Mouse (Mus musculus) G1E (cell line): Measurements from ENCODE around the gene Xlr5a. TPM values are rescaled to one million over a fixed set of nuclear protein-coding genes. Genes with fewer than 3 reads are reported as not detected.
"Not testable (repeated sequence)": the region's sequence is repeated elsewhere in the genome, so short reads cannot be mapped to it uniquely, and the experiment has no call there.

ENCODE experiments used
- ATAC-seq: 2 replicates; pipeline ENCODE4 v1.8.0; 2016; ENCODE audit warnings: mild to moderate bottlenecking; ENCODE audit not compliant: insufficient number of reproducible peaks, poor library complexity, low FRiP score, severe bottlenecking; ENCODE audit errors: extremely low read depth
- DNase-seq: peaks from one replicate; pipeline ENCODE4 v3.0.0; 2012; ENCODE audit warnings: low spot score
- H3K27me3 ChIP-seq: 2 replicates; pipeline ENCODE4 v1.6.1; 2012; ENCODE audit warnings: mild to moderate bottlenecking, low read length, inconsistent platforms; ENCODE audit not compliant: insufficient read depth
- H3K36me3 ChIP-seq: replicated peaks from 2 replicates; pipeline ENCODE3; 2012; ENCODE audit warnings: mild to moderate bottlenecking, inconsistent platforms
- H3K4me1 ChIP-seq: 2 replicates; pipeline ENCODE4 v1.6.1; 2012; ENCODE audit warnings: low read depth, low read length, inconsistent platforms, mixed read lengths; ENCODE audit not compliant: insufficient read depth
- H3K4me3 ChIP-seq: 2 replicates; pipeline ENCODE4 v1.5.1; 2012; ENCODE audit warnings: low read depth, mild to moderate bottlenecking, inconsistent platforms, low read length, moderate library complexity, mixed read lengths
- H3K9me3 ChIP-seq: replicated peaks from 2 replicates; pipeline ENCODE4 v1.6.1; 2012; ENCODE audit warnings: inconsistent platforms
- CTCF ChIP-seq: IDR thresholded peaks from 2 replicates; pipeline ENCODE4 v1.5.1; 2012; ENCODE audit warnings: low read depth, low read length, inconsistent platforms, mixed read lengths
- GATA1 ChIP-seq: IDR thresholded peaks from 2 replicates; pipeline ENCODE4 v1.6.1; 2012; ENCODE audit warnings: borderline replicate concordance, low read length, inconsistent platforms, mixed read lengths
- GATA2 ChIP-seq: IDR thresholded peaks from 2 replicates; pipeline ENCODE4 v1.6.1; 2012; ENCODE audit warnings: low read depth, low read length, inconsistent platforms, borderline replicate concordance
- POLR2AphosphoS5 ChIP-seq: IDR thresholded peaks from 2 replicates; pipeline ENCODE4 v1.6.1; 2012; ENCODE audit warnings: low read depth, low read length, inconsistent platforms; ENCODE audit not compliant: insufficient replicate concordance
- TAL1 ChIP-seq: conservative IDR thresholded peaks from 2 replicates; pipeline ENCODE4 v1.6.1; 2012; ENCODE audit warnings: low read depth, low read length, inconsistent platforms, mixed read lengths
- polyA plus RNA-seq: library from polyadenylated mRNA; stranded (reverse); fragments of >175 nt; gene quantifications from 2 replicates; pipeline ENCODE4 v1.2.3, GENCODE M21; 2012
- total RNA-seq, 2 experiments: library from RNA; stranded (forward) in 1 of 2; stranded (reverse) in 1 of 2; fragments of 200-1000 nt in 1 of 2; fragments of >200 nt in 1 of 2; fragmentation: Nextera tagmentation in 1 of 2; gene quantifications; 2 replicates each; pipeline ENCODE4 v1.2.3; 2014 to 2017

Gene Xlr5a
- total RNA-seq (2014; fragmentation: Nextera tagmentation) = not detected in 2 replicates
- not detected in 2 replicates for total RNA-seq (2017)
- not detected in 2 replicates for polyA plus RNA-seq

DNA sequence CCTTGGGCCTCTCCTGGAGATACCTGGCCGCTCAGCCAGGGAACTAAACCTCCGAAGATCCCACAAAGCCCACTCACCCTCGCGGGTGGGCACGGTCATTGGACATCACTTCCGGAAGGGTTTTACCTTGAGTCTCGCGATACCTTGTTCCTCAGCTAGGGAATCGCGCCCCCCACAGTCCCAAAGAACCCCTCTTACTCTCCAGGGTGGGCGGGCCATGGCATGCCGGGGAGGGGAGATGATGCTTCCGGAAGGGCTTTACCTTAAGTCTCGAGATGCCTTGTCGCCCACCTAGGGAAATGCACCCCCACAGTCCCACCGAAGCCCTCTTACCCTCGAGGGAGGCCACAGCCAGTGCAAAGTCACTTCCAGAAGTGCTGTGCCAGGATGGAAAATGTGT, at the start of gene Xlr5a, which contains the start of gene Xlr5c:
Gene Xlr5a, minus strand, starts transcription at position 101 of the 400 bp plus-strand sequence.
Gene Xlr5c, minus strand, starts transcription at position 101 of the 400 bp plus-strand sequence.
- H3K4me3 ChIP-seq, H3K9me3 ChIP-seq, DNase-seq, H3K4me1 ChIP-seq, H3K27me3 ChIP-seq, ATAC-seq, H3K36me3 ChIP-seq: not testable (repeated sequence)

- H3K4me1 ChIP-seq = peaks cover 25% of the 10 kb centered on the region
- H3K27me3 ChIP-seq = no peaks in the 10 kb centered on the region
- H3K4me3 ChIP-seq = peak within 1 kb of the TSS; percentile 80
- ATAC-seq (peak; percentile 73), DNase-seq (peak; percentile 62)
- H3K36me3 ChIP-seq = peaks cover 17% of the 10 kb centered on the region
- no peaks in the 10 kb centered on the region for H3K9me3 ChIP-seq
- TF ChIP-seq CTCF = no peak
- TF ChIP-seq POLR2AphosphoS5 = no peak
- no peak for TF ChIP-seq GATA2
- no peak for TF ChIP-seq TAL1
- TF ChIP-seq GATA1 = no peak
These were observed 49.7 kb upstream of the Xlr5a start, which contains the start of gene Zfp275 for GRCm38 (mm10) chrX:73342483-73342895. TSS of gene Zfp275 (plus strand) at chrX:73342621.

- ATAC-seq (no peak), DNase-seq (no peak)
- Histone ChIP-seq H3K36me3 (peaks cover 15% of the 10 kb centered on the region), H3K4me3 (peak overlapping the region; percentile 80; the same call in 1 of the 2 replicates), H3K4me1 (peaks cover 25% of the 10 kb centered on the region), H3K9me3 (no peaks in the 10 kb centered on the region), H3K27me3 (no peaks in the 10 kb centered on the region)
- TF ChIP-seq POLR2AphosphoS5 (no peak), CTCF (no peak), TAL1 (no peak), GATA2 (no peak), GATA1 (no peak)
These were observed 49.3 kb upstream of the Xlr5a start for GRCm38 (mm10) chrX:73342068-73342467.

DNA sequence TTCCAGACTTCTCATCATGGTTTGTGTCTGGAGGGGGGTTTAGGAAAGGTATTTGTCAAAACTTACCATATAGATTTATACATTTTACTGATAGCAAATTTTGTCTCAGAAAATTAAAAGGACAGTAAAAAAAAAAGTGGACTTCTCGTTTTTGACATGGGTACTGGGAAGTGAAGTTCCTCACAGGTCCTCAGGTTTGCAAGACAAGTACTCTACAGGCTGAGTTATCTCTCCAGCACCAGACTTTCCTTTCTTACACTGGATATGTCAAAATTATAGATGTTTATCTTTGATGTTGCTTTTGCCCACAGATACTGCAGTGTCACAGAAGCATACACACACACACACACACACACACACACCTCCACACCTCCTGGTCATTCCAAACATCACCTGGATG, 48.7 kb upstream of the Xlr5a start:
- TF ChIP-seq TAL1 = no peak
- no peaks in the 10 kb centered on the region for H3K9me3 ChIP-seq
- ATAC-seq = no peak
- H3K4me3 ChIP-seq = no peak overlapping the region
- peaks cover 25% of the 10 kb centered on the region for H3K4me1 ChIP-seq
- no peaks in the 10 kb centered on the region; the same call in 1 of the 2 replicates for H3K27me3 ChIP-seq
- peaks cover 14% of the 10 kb centered on the region for H3K36me3 ChIP-seq
- DNase-seq = no peak

DNA sequence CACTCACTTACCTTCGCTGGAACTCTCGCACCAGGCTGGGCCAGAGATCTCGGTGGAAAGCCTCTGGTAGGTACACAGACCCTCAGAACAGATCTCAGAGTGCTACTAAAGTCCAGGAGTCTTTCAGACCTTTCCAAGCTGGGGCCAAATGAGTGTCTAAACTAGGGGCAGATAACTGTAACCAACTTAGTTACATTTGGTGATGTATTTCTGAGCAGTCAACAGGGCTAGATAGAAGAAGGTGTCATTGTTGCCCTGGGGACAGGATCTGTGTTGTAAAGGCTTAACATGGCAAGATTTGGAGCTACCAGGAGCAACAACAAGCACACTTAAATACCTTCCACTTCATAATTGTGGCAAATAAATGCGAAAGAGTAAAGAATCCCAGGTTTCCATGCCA, 44.0 kb upstream of the Xlr5a start, which contains the start of gene Gm45015:
Gene Gm45015, minus strand, starts transcription at position 101 of the 400 bp plus-strand sequence.
- ATAC-seq (no peak), DNase-seq (no peak)
- Histone ChIP-seq H3K36me3 (no peaks in the 10 kb centered on the region), H3K4me3 (no peak within 1 kb of the TSS), H3K4me1 (peaks cover 6% of the 10 kb centered on the region; the same call in 1 of the 2 replicates), H3K9me3 (no peaks in the 10 kb centered on the region), H3K27me3 (peaks cover 7% of the 10 kb centered on the region; the same call in 1 of the 2 replicates)
- TF ChIP-seq GATA1 (no peak), TAL1 (no peak), GATA2 (no peak), CTCF (no peak), POLR2AphosphoS5 (no peak)

- no peak overlapping the region for H3K4me3 ChIP-seq
- no peaks in the 10 kb centered on the region for H3K4me1 ChIP-seq
- H3K27me3 ChIP-seq = peaks cover 9% of the 10 kb centered on the region; the same call in 1 of the 2 replicates
- no peak for TF ChIP-seq CTCF
- TF ChIP-seq GATA1 = no peak
- TF ChIP-seq GATA2 = no peak
- TF ChIP-seq TAL1 = no peak
- TF ChIP-seq POLR2AphosphoS5 = no peak
- no peaks in the 10 kb centered on the region for H3K9me3 ChIP-seq
- ATAC-seq (no peak), DNase-seq (no peak)
- H3K36me3 ChIP-seq = no peaks in the 10 kb centered on the region
These were observed 40.8 kb upstream of the Xlr5a start for GRCm38 (mm10) chrX:73333548-73333947.

DNA sequence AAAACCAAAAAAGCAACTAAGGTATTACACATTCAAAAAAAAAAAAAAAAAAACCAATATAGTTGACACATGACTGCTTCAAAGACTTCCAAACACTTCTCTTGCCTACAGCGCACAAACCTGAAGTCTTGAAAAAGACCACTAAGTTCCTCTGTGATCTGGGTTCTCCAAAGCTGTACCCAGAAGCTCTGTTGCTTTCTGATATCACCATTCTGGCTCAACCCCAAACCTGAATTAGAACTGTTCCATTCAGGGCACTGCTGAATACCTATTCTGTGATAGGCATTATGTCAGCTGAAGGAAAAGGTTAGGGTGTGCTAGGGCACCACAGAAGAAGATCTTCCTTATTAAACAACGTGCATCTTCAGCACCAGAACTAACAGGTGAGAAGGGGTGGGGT, 34.4 kb upstream of the Xlr5a start:
- TF ChIP-seq TAL1 (no peak), CTCF (no peak), POLR2AphosphoS5 (no peak), GATA2 (no peak), GATA1 (no peak)
- ATAC-seq (no peak), DNase-seq (no peak)
- Histone ChIP-seq H3K36me3 (no peaks in the 10 kb centered on the region), H3K9me3 (no peaks in the 10 kb centered on the region), H3K4me3 (no peak overlapping the region), H3K4me1 (no peaks in the 10 kb centered on the region), H3K27me3 (peaks cover 5% of the 10 kb centered on the region; the same call in 1 of the 2 replicates)
